Mouse (Mus musculus): ENCODE measurements around the gene Tbc1d10c. TPM values are rescaled to one million over a fixed set of nuclear protein-coding genes. Genes with fewer than 3 reads are reported as not detected.

Gene Tbc1d10c
- polyA plus RNA-seq, 1 experiment from 2014 or later: 2.4 TPM

DNA sequence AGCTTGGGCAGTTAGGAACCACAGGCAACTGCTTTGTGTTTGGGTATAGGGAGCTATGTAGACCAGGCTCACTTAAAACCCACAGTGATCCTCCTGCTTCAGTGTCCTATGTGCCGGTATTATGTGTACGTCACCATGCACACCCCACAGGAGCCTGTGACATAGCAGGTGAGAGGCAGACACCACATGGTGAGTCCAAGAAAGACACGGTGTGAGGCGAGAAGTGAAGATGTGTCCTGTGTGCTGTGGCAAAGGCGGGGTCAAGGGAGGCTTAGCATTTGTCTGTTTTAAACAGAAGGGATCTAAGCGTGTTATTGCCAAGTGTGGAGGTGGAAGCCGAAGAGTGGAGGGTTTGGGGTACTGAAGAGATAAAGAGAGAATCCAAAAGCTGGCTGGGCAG is 35.7 kb upstream of the Tbc1d10c start:
- Histone ChIP-seq H3K4me3 (replicated peaks) (no peak overlapping the region), H3K4me1 (peaks cover 50% of the 10 kb centered on the region), H3K27ac (no peak overlapping the region), H3K4me2 (no peak overlapping the region), H3K9me3 (replicated peaks) (no peaks in the 10 kb centered on the region), H3K36me3 (peaks cover 11% of the 10 kb centered on the region; the same call in 1 of the 2 replicates), H3K27me3 (no peaks in the 10 kb centered on the region; the same call in 1 of the 2 replicates), H3K9ac (no peak overlapping the region)
- WGBS: 87% methylated on average over 7 of the region's 7 CpGs
- ATAC-seq (replicated peaks; ENCODE audit: low FRiP score): no peak

DNA sequence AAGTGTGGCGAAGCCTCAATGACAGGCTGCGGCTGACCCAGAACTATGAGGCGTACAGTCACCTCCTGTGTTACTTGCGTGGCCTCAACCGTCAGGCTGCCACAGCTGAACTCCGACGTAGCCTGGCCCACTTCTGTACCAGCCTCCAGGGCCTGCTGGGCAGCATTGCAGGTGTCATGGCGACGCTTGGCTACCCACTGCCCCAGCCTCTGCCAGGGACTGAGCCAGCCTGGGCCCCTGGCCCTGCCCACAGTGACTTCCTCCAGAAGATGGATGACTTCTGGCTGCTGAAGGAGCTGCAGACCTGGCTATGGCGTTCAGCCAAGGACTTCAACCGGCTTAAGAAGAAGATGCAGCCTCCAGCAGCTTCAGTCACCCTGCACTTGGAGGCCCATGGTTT is 31.1 kb upstream of the Tbc1d10c start:
- peak overlapping the region; percentile 66 for H3K27ac ChIP-seq
- no peak overlapping the region for H3K4me3 ChIP-seq (replicated peaks)
- H3K9me3 ChIP-seq (replicated peaks): no peaks in the 10 kb centered on the region
- no peak overlapping the region for H3K9ac ChIP-seq
- 49% methylated on average over 11 of the region's 11 CpGs for WGBS
- H3K36me3 ChIP-seq: peaks cover 11% of the 10 kb centered on the region; the same call in 1 of the 2 replicates
- peak overlapping the region; percentile 38 for H3K4me2 ChIP-seq
- no peaks in the 10 kb centered on the region; the same call in 1 of the 2 replicates for H3K27me3 ChIP-seq
- peaks cover 56% of the 10 kb centered on the region for H3K4me1 ChIP-seq
- peak; percentile 52 for ATAC-seq (replicated peaks; ENCODE audit: low FRiP score)

DNA sequence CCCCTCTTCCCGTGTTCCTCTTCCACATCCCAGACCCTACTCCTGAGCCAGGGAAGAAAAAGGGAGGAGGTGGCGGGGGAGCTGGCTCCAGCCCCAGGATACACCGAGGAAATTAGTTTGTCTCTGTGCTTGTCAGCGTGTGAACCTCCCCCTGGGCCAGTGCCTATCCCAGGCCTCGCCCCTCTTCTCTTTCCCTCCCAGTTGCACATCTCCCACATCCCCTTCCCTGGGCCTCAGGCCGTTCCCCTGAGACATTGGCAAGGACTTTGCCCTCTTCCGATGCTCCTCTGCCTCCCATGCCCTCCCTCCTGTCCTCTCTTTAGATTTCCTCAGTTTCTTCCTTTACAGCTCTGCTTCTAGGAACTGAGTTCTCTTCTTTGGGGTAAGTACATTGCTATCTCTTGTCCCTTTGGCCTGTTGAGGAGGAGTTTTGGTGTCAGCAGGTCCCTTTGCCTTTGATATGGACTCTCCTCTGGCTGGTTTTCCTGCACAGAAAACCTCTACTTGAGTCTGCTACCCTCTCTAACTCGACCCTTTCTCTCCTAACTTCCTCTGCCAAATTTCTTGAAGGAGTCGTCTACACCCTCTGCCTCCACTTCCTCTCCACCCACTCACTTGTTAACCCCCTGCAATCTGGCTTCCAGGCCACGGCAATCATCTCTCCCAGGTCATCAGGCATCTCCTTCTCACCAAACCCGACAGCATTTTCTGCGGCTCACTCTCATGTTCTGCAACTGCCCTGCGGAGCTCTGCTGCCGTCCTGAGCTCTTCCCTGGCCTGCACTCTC is 30.1 kb upstream of the Tbc1d10c start:
- 22% methylated on average over 14 of the region's 14 CpGs for WGBS
- peak; percentile 63 for ATAC-seq (replicated peaks; ENCODE audit: low FRiP score)
- Histone ChIP-seq H3K27me3 (no peaks in the 10 kb centered on the region), H3K4me2 (peak overlapping the region; percentile 38), H3K27ac (peak overlapping the region; percentile 66), H3K9me3 (replicated peaks) (no peaks in the 10 kb centered on the region), H3K4me3 (replicated peaks) (no peak overlapping the region), H3K4me1 (peaks cover 66% of the 10 kb centered on the region), H3K36me3 (peaks cover 11% of the 10 kb centered on the region; the same call in 1 of the 2 replicates), H3K9ac (peak overlapping the region; percentile 22; the same call in 1 of the 2 replicates)

DNA sequence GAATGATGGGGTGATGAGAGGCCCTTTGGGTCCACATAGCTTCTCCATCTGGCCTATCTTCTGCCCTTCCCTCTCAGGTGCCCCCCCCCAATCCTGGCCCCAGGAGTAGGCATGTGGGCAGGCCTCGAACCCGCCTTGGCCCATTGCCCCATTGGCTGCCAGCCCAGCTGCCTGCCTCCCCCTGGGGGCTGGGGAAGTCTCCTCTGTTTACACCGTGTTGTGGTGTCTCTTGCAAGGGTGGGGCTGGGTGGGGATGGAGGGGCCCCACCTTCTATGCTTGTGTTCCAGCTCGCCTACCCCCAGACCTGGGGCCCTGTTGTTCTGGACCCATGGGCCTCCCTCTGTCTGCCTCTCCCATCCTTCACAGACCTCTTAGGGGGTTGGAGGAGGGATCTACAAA is 29.3 kb upstream of the Tbc1d10c start:
- H3K4me2 ChIP-seq: peak overlapping the region; percentile 38
- no peak for ATAC-seq (replicated peaks; ENCODE audit: low FRiP score)
- peaks cover 73% of the 10 kb centered on the region for H3K4me1 ChIP-seq
- 53% methylated on average over 4 of the region's 4 CpGs for WGBS
- no peak overlapping the region for H3K9ac ChIP-seq
- H3K4me3 ChIP-seq (replicated peaks): no peak overlapping the region
- no peaks in the 10 kb centered on the region for H3K27me3 ChIP-seq
- peaks cover 11% of the 10 kb centered on the region; the same call in 1 of the 2 replicates for H3K36me3 ChIP-seq
- peak overlapping the region; percentile 66 for H3K27ac ChIP-seq
- H3K9me3 ChIP-seq (replicated peaks): no peaks in the 10 kb centered on the region

DNA sequence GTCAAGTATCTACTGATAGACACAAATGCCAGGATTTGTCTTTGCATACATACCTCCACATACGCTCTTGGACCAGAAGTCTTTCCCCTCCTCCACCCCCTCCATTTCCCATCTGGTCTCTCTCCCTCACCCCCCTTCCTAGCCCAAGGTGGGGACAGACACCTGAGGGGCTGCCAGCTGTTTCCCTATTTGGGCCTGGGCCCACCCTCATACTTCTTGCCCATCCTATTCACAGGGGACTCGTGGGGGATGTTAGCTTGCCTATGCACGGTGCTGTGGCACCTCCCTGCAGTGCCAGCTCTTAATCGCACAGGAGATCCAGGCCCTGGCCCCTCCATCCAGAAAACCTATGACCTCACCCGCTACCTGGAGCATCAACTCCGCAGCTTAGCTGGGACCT is 28.9 kb upstream of the Tbc1d10c start:
- no peaks in the 10 kb centered on the region for H3K27me3 ChIP-seq
- H3K27ac ChIP-seq: peak overlapping the region; percentile 66; the same call in 1 of the 2 replicates
- H3K4me2 ChIP-seq: no peak overlapping the region; the same call in 1 of the 2 replicates
- WGBS: 88% methylated on average over 6 of the region's 6 CpGs
- H3K9ac ChIP-seq: no peak overlapping the region
- H3K9me3 ChIP-seq (replicated peaks): no peaks in the 10 kb centered on the region
- H3K4me1 ChIP-seq: peaks cover 76% of the 10 kb centered on the region
- H3K4me3 ChIP-seq (replicated peaks): no peak overlapping the region
- peaks cover 11% of the 10 kb centered on the region; the same call in 1 of the 2 replicates for H3K36me3 ChIP-seq
- no peak for ATAC-seq (replicated peaks; ENCODE audit: low FRiP score)

DNA sequence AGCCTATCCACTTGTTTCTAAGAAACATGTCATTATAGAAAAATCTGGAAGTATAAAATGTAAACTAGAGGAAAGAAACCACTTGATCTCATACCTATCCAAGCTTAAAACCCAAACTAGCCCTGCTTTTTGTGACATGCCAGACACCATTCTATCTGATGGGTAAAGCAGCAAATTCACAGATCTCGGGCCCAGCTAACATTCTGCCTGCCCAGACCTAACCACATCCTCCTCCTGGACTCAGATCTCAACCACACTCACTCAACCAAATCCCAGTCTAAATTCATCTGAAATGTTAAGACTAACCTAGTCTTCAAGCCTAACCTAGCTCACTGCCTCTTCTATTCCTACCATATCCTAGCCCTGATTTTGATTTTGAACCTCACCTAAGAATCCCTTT is 27.7 kb upstream of the Tbc1d10c start:
- Histone ChIP-seq H3K27me3 (no peaks in the 10 kb centered on the region), H3K4me1 (peaks cover 80% of the 10 kb centered on the region), H3K9me3 (replicated peaks) (no peaks in the 10 kb centered on the region), H3K4me2 (no peak overlapping the region), H3K9ac (no peak overlapping the region), H3K4me3 (replicated peaks) (no peak overlapping the region), H3K27ac (no peak overlapping the region), H3K36me3 (peaks cover 11% of the 10 kb centered on the region; the same call in 1 of the 2 replicates)
- no peak for ATAC-seq (replicated peaks; ENCODE audit: low FRiP score)
- 79% methylated on average over 1 of the region's 1 CpGs for WGBS

DNA sequence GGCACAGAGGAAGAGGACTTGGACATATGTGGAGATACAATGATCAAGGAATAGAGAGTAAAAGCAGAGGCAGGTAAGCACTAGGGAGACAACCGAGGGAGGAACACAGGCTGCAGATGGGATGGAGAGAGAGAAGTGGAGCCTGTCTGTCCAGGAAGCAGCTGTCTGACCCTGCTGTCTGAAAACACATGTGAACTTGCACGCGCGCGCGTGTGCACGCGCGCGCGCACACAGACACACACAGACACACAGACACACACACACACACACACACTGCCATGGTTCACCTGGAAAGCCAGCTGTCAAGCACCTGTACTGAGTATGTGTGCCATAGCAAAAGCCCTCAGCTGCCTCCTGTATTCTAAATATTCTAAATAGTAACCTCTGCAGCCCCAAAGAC is 27.2 kb upstream of the Tbc1d10c start:
- H3K27ac ChIP-seq: no peak overlapping the region
- no peak overlapping the region for H3K9ac ChIP-seq
- no peak for ATAC-seq (replicated peaks; ENCODE audit: low FRiP score)
- 85% methylated on average over 11 of the region's 11 CpGs for WGBS
- H3K27me3 ChIP-seq: no peaks in the 10 kb centered on the region
- H3K4me2 ChIP-seq: no peak overlapping the region
- H3K9me3 ChIP-seq (replicated peaks): no peaks in the 10 kb centered on the region
- H3K36me3 ChIP-seq: peaks cover 11% of the 10 kb centered on the region; the same call in 1 of the 2 replicates
- peaks cover 85% of the 10 kb centered on the region for H3K4me1 ChIP-seq
- H3K4me3 ChIP-seq (replicated peaks): no peak overlapping the region

DNA sequence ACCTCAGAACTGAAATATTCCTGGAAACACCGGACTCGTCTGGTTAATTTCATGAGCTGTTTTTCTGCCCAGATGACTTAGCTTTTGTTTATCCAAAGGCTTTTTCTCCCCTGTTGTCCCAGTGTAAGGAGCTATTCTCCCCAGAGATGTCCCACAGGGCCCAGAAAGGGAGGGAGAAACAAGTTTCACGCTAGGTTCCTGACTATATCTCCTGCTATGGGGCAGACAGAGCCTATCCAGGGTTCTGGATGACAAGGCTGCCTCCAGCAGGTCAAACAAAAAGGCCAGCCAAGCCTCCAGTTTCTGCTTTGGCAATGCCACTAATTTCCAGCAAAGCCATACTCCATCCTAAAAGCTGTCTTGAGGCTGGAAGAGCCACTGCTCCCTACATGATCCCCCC is 26.8 kb upstream of the Tbc1d10c start:
- no peaks in the 10 kb centered on the region for H3K27me3 ChIP-seq
- H3K9ac ChIP-seq: no peak overlapping the region
- ATAC-seq (replicated peaks; ENCODE audit: low FRiP score): no peak
- H3K4me1 ChIP-seq: peaks cover 86% of the 10 kb centered on the region
- H3K4me2 ChIP-seq: no peak overlapping the region
- 50% methylated on average over 3 of the region's 3 CpGs for WGBS
- no peak overlapping the region for H3K4me3 ChIP-seq (replicated peaks)
- no peak overlapping the region for H3K27ac ChIP-seq
- no peaks in the 10 kb centered on the region for H3K9me3 ChIP-seq (replicated peaks)
- peaks cover 7% of the 10 kb centered on the region; the same call in 1 of the 2 replicates for H3K36me3 ChIP-seq

DNA sequence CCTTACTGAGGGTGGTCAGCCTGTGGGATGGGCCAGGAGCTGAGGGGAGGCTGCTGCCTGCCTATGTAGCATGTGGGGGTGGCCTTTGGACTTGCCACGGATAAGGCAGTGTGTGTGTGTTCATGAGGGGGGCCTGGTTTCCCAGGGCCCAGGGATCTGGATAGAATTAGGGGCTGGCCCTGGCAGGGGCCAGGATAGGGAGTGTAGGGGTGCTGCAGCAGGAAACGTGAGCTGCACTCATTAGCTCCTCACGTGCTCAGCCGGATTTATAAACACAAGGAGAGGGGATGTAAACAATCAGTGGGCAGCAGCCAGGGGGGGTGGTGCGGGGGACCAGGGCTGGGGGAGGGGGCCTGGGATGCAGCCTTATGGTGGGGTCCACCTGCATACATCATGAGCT is 26.1 kb upstream of the Tbc1d10c start:
- 11% methylated on average over 5 of the region's 5 CpGs for WGBS
- no peak for ATAC-seq (replicated peaks; ENCODE audit: low FRiP score)
- peaks cover 86% of the 10 kb centered on the region for H3K4me1 ChIP-seq

DNA sequence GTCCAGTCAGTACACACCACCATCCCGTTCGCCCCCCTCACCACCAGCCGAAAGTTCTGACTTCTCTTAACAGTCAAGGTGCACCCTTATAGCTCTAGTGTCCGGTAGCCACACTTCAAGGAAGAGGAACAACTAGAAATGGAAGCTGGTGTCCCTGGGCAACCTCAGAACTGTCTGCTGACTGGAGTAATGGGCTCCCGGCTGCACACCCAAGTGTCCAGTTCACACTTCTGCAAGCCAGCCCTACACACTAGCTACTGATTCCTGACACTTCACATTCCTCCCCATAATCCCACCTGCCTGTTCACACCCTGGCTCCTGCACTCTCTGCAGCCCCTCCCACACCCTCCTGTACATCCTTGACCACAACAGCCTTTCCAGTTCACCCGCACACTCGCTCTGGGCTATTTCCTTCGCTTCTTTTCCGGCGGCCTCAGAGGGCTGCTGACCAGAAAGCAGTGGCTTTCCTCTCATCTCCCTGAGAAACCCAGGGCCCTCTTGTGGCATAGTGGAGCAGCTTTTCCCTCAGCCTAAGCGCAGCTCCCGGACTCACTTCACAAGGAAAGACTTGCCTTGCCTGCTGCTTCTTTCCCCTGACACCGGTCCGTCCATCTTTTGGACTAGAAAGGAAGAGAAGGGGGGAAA is 25.1 kb upstream of the Tbc1d10c start:
- H3K36me3 ChIP-seq: no peaks in the 10 kb centered on the region
- 0 out of 2 replicates have a peak overlapping the region, but pooled peaks have one; percentile 11 for H3K9ac ChIP-seq
- peaks cover 86% of the 10 kb centered on the region for H3K4me1 ChIP-seq
- H3K4me2 ChIP-seq: peak overlapping the region; percentile 84
- WGBS: 16% methylated on average over 14 of the region's 14 CpGs
- peaks cover 5% of the 10 kb centered on the region; the same call in 1 of the 2 replicates for H3K27me3 ChIP-seq
- peak overlapping the region; percentile 66 for H3K4me3 ChIP-seq (replicated peaks)
- ATAC-seq (replicated peaks; ENCODE audit: low FRiP score): no peak
- H3K9me3 ChIP-seq (replicated peaks): no peaks in the 10 kb centered on the region
- peak overlapping the region; percentile 73 for H3K27ac ChIP-seq

More for the DNA sequence above, 26.1 kb upstream of the Tbc1d10c start:
- Histone ChIP-seq H3K9ac (0 out of 2 replicates have a peak overlapping the region, but pooled peaks have one; percentile 11), H3K27me3 (no peaks in the 10 kb centered on the region), H3K4me2 (peak overlapping the region; percentile 84), H3K4me3 (replicated peaks) (no peak overlapping the region), H3K36me3 (peaks cover 1% of the 10 kb centered on the region; the same call in 1 of the 2 replicates), H3K27ac (0 out of 2 replicates have a peak overlapping the region, but pooled peaks have one; percentile 73), H3K9me3 (replicated peaks) (no peaks in the 10 kb centered on the region)

DNA sequence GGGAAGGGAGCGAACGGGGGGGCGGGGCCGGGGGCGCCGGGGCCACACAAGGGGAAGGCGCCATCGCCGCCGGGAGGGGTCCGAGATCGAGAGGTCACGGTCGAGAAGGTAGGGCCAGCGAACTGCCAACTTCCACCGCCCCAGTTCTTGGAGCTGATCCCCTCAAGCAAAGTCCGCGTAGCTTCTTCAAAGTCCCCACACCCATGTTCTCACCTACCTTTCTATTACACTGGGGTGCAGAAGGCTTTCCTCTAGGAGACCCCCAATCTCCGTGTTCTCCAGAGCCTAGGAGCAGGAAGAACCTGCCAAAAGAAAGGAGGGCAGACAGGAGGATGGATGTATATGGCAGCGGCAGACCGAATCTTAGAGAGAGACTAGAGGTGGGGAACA is 24.4 kb upstream of the Tbc1d10c start:
- 1% methylated on average over 19 of the region's 21 CpGs for WGBS
- H3K36me3 ChIP-seq: no peaks in the 10 kb centered on the region
- peaks cover 83% of the 10 kb centered on the region for H3K4me1 ChIP-seq
- H3K9me3 ChIP-seq (replicated peaks): no peaks in the 10 kb centered on the region
- H3K4me2 ChIP-seq: peak overlapping the region; percentile 84
- peaks cover 5% of the 10 kb centered on the region; the same call in 1 of the 2 replicates for H3K27me3 ChIP-seq
- peak overlapping the region; percentile 85 for H3K9ac ChIP-seq
- H3K4me3 ChIP-seq (replicated peaks): peak overlapping the region; percentile 66
- peak overlapping the region; percentile 94 for H3K27ac ChIP-seq
- no peak for ATAC-seq (replicated peaks; ENCODE audit: low FRiP score)
